Mouse (Mus musculus): ENCODE data around the gene Sirt1. TPM values are rescaled to one million over a fixed set of nuclear protein-coding genes. Genes with fewer than 3 reads are reported as not detected.

Gene Sirt1
- polyA plus RNA-seq (2012; rRNA removed): 1.7 and 4.6 TPM in 2 replicates

- H3K27me3 ChIP-seq (ENCODE audit: control insufficient read depth, insufficient read depth, low read length): no peaks in the 10 kb centered on the region
- H3K36me3 ChIP-seq (ENCODE audit: control insufficient read depth, insufficient read depth, low read length): no peaks in the 10 kb centered on the region
- WGBS: 3% methylated on average over 24 of the region's 24 CpGs
- no peaks in the 10 kb centered on the region for H3K4me1 ChIP-seq (ENCODE audit: control insufficient read depth, insufficient read depth, insufficient read length, low read length)
- TF ChIP-seq POLR2A (IDR thresholded peaks at IDR 0.05; ENCODE audit: low read depth, low read length): no peak
- no peak for TF ChIP-seq CTCF (IDR thresholded peaks at IDR 0.05; ENCODE audit: extremely low read depth, insufficient read length, insufficient replicate concordance, low read depth, low read length)
- peak within 1 kb of the TSS; percentile 67 for H3K4me3 ChIP-seq (ENCODE audit: low read depth, low read length)
- H3K27ac ChIP-seq (ENCODE audit: insufficient read depth, low read depth, low read length): peak within 1 kb of the TSS; percentile 14; the same call in 1 of the 2 replicates
Observed at GRCm38 (mm10) chr10:63381498-63382280, at the start of gene Sirt1. TSS of gene Sirt1 (minus strand) at chr10:63381704.

DNA sequence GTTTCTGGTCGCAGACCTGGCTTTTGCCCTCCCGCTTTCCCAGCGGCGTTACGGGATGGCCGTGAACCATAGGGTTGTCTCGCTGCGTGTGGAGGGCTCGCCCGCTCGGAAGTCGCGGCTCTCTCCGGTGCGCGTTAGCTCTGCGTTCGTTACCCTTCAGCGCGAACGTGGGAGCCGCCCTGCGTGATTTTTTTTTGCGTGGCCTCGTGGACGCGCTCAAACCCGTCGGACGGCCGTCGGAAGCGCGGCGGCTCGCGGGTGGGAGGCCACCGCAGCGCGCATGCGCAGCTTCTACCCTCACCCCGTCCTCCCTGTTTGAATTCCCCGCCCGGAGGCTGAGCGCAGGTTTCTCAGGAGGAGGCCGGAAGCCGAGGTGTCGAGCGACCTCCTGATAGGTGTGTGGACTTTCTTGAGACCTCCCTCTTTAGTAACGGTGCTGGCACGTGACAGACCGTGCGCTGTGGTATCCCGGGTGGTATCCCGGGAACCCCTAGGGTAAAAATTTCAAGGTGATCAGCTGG lies 48.3 kb upstream of the Sirt1 start, which contains the start of gene Ctnna3:
Gene Ctnna3 (plus strand): TSS at position 314 of the 521 bp plus-strand sequence.
- Histone ChIP-seq H3K27me3 (ENCODE audit: control insufficient read depth, insufficient read depth, low read length) (no peaks in the 10 kb centered on the region), H3K4me3 (ENCODE audit: low read depth, low read length) (peak within 1 kb of the TSS; percentile 93), H3K27ac (ENCODE audit: insufficient read depth, low read depth, low read length) (peak within 1 kb of the TSS; percentile 29), H3K36me3 (ENCODE audit: control insufficient read depth, insufficient read depth, low read length) (no peaks in the 10 kb centered on the region), H3K4me1 (ENCODE audit: control insufficient read depth, insufficient read depth, insufficient read length, low read length) (no peaks in the 10 kb centered on the region)
- WGBS: under 1% methylated on average over 55 of the region's 55 CpGs
- TF ChIP-seq POLR2A (IDR thresholded peaks at IDR 0.05; ENCODE audit: low read depth, low read length) (no peak), CTCF (IDR thresholded peaks at IDR 0.05; ENCODE audit: extremely low read depth, insufficient read length, insufficient replicate concordance, low read depth, low read length) (no peak)

GRCm38 (mm10) chr10:63429380-63429779 lies 47.9 kb upstream of the Sirt1 start:
- no peaks in the 10 kb centered on the region for H3K36me3 ChIP-seq (ENCODE audit: control insufficient read depth, insufficient read depth, low read length)
- H3K27me3 ChIP-seq (ENCODE audit: control insufficient read depth, insufficient read depth, low read length): no peaks in the 10 kb centered on the region
- under 1% methylated on average over 34 of the region's 34 CpGs for WGBS
- H3K4me3 ChIP-seq (ENCODE audit: low read depth, low read length): peak overlapping the region; percentile 93
- H3K4me1 ChIP-seq (ENCODE audit: control insufficient read depth, insufficient read depth, insufficient read length, low read length): no peaks in the 10 kb centered on the region
- peak overlapping the region; percentile 29 for H3K27ac ChIP-seq (ENCODE audit: insufficient read depth, low read depth, low read length)
- TF ChIP-seq POLR2A (IDR thresholded peaks at IDR 0.05; ENCODE audit: low read depth, low read length) (no peak; the same call in 1 of the 2 replicates), CTCF (IDR thresholded peaks at IDR 0.05; ENCODE audit: extremely low read depth, insufficient read length, insufficient replicate concordance, low read depth, low read length) (no peak)

DNA sequence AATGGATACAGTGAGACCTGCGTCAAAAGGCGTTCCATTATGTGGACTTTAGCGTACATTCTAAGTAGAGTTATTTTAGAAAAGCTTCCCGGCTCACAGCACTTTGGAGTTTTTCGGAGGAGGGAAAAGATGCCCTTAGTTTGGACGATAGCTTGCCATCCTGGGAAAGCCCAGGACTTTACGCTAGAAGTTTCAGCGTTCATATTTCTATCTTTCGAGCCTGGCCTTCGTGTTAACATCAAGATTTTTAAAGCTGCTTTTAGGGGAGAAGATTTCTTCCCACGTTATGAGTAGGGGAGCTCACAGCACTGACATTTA lies 47.5 kb upstream of the Sirt1 start:
- 2% methylated on average over 11 of the region's 11 CpGs for WGBS
- Histone ChIP-seq H3K27ac (ENCODE audit: insufficient read depth, low read depth, low read length) (no peak overlapping the region), H3K4me1 (ENCODE audit: control insufficient read depth, insufficient read depth, insufficient read length, low read length) (no peaks in the 10 kb centered on the region), H3K36me3 (ENCODE audit: control insufficient read depth, insufficient read depth, low read length) (no peaks in the 10 kb centered on the region), H3K27me3 (ENCODE audit: control insufficient read depth, insufficient read depth, low read length) (no peaks in the 10 kb centered on the region), H3K4me3 (ENCODE audit: low read depth, low read length) (peak overlapping the region; percentile 58)
- no peak for TF ChIP-seq POLR2A (IDR thresholded peaks at IDR 0.05; ENCODE audit: low read depth, low read length)
- TF ChIP-seq CTCF (IDR thresholded peaks at IDR 0.05; ENCODE audit: extremely low read depth, insufficient read length, insufficient replicate concordance, low read depth, low read length): no peak

GRCm38 (mm10) chr10:63428243-63429022 lies 46.9 kb upstream of the Sirt1 start:
- peak overlapping the region; percentile 58 for H3K4me3 ChIP-seq (ENCODE audit: low read depth, low read length)
- H3K27me3 ChIP-seq (ENCODE audit: control insufficient read depth, insufficient read depth, low read length): no peaks in the 10 kb centered on the region
- WGBS: 11% methylated on average over 19 of the region's 19 CpGs
- TF ChIP-seq CTCF (IDR thresholded peaks at IDR 0.05; ENCODE audit: extremely low read depth, insufficient read length, insufficient replicate concordance, low read depth, low read length) (peak; percentile 11; the same call in 1 of the 2 replicates), POLR2A (IDR thresholded peaks at IDR 0.05; ENCODE audit: low read depth, low read length) (no peak)
- no peaks in the 10 kb centered on the region for H3K4me1 ChIP-seq (ENCODE audit: control insufficient read depth, insufficient read depth, insufficient read length, low read length)
- H3K36me3 ChIP-seq (ENCODE audit: control insufficient read depth, insufficient read depth, low read length): no peaks in the 10 kb centered on the region
- no peak overlapping the region for H3K27ac ChIP-seq (ENCODE audit: insufficient read depth, low read depth, low read length)

GRCm38 (mm10) chr10:63427146-63427545 lies 45.6 kb upstream of the Sirt1 start:
- TF ChIP-seq POLR2A (IDR thresholded peaks at IDR 0.05; ENCODE audit: low read depth, low read length) (no peak), CTCF (IDR thresholded peaks at IDR 0.05; ENCODE audit: extremely low read depth, insufficient read length, insufficient replicate concordance, low read depth, low read length) (no peak)
- H3K4me3 ChIP-seq (ENCODE audit: low read depth, low read length): no peak overlapping the region
- H3K27me3 ChIP-seq (ENCODE audit: control insufficient read depth, insufficient read depth, low read length): no peaks in the 10 kb centered on the region
- H3K36me3 ChIP-seq (ENCODE audit: control insufficient read depth, insufficient read depth, low read length): no peaks in the 10 kb centered on the region
- H3K27ac ChIP-seq (ENCODE audit: insufficient read depth, low read depth, low read length): no peak overlapping the region
- WGBS: 82% methylated on average over 8 of the region's 8 CpGs
- no peaks in the 10 kb centered on the region for H3K4me1 ChIP-seq (ENCODE audit: control insufficient read depth, insufficient read depth, insufficient read length, low read length)

- Histone ChIP-seq H3K36me3 (ENCODE audit: control insufficient read depth, insufficient read depth, low read length) (no peaks in the 10 kb centered on the region), H3K27me3 (ENCODE audit: control insufficient read depth, insufficient read depth, low read length) (no peaks in the 10 kb centered on the region), H3K4me1 (ENCODE audit: control insufficient read depth, insufficient read depth, insufficient read length, low read length) (no peaks in the 10 kb centered on the region), H3K27ac (ENCODE audit: insufficient read depth, low read depth, low read length) (no peak overlapping the region), H3K4me3 (ENCODE audit: low read depth, low read length) (no peak overlapping the region)
- TF ChIP-seq POLR2A (IDR thresholded peaks at IDR 0.05; ENCODE audit: low read depth, low read length): no peak
- peak; percentile 36; the same call in 1 of the 2 replicates for TF ChIP-seq CTCF (IDR thresholded peaks at IDR 0.05; ENCODE audit: extremely low read depth, insufficient read length, insufficient replicate concordance, low read depth, low read length)
Observed at GRCm38 (mm10) chr10:63424475-63424814, 42.9 kb upstream of the Sirt1 start.

All from small intestine, adult 2 months (tissue).